Mouse (Mus musculus) right cerebral cortex, adult 18-20 months (tissue): ENCODE measurements around the gene Slc12a1.

Experiments used
- DNase-seq: peaks from one replicate; pipeline ENCODE4 v3.0.0; 2022; ENCODE audit warnings: mixed read lengths

Gene Slc12a1

GRCm38 (mm10) chr2:125259230-125260120 is 107.2 kb downstream of the Slc12a1 start:
- peak; percentile 15 for DNase-seq

- DNase-seq = no peak
Measured at GRCm38 (mm10) chr2:125260326-125260725, 108.0 kb downstream of the Slc12a1 start.

- DNase-seq = no peak
Measured at GRCm38 (mm10) chr2:125263056-125263455, 110.8 kb downstream of the Slc12a1 start.

GRCm38 (mm10) chr2:125263753-125264152 is 111.4 kb downstream of the Slc12a1 start:
- no peak for DNase-seq

GRCm38 (mm10) chr2:125268876-125269275 is 116.6 kb downstream of the Slc12a1 start:
- DNase-seq = no peak

- no peak for DNase-seq
Measured at GRCm38 (mm10) chr2:125275617-125276016, 123.3 kb downstream of the Slc12a1 start.

GRCm38 (mm10) chr2:125276692-125277091 is 124.4 kb downstream of the Slc12a1 start:
- no peak for DNase-seq

GRCm38 (mm10) chr2:125278474-125278873 is 126.2 kb downstream of the Slc12a1 start:
- DNase-seq = no peak
